Mouse (Mus musculus) E14TG2a.4 (cell line): ENCODE data around the gene Psmb9.

Experiments used
- CTCF ChIP-seq: conservative IDR thresholded peaks from 2 replicates; pipeline ENCODE4 v1.5.1; 2014; ENCODE audit warnings: low read length
- NANOG ChIP-seq: IDR thresholded peaks from 2 replicates; pipeline ENCODE4 v1.6.1; 2014; ENCODE audit warnings: borderline replicate concordance, low read length, mixed read lengths
- POU5F1 ChIP-seq: IDR thresholded peaks from 2 replicates; pipeline ENCODE4 v1.6.1; 2014; ENCODE audit warnings: low read length, borderline replicate concordance

- TF ChIP-seq CTCF (no peak), POU5F1 (no peak), NANOG (no peak)
Measured at GRCm38 (mm10) chr17:34188986-34189385, 1.4 kb upstream of the Psmb9 start.
